ENCODE assay signal across 22 mouse cellular contexts in genomic region chr10:118249006-118249595, GRCm38 (mm10). TPM values are rescaled to one million over a fixed set of nuclear protein-coding genes. Genes with fewer than 3 reads are reported as not detected.
DNase-seq lines count a peak whose midpoint lies in the region; ATAC-seq and TF ChIP-seq lines count a peak whose summit lies in the region.
"Not testable (repeated sequence)": the region's sequence is repeated elsewhere in the genome, so short reads cannot be mapped to it uniquely, and the experiment has no call there.
"Had no signal": no experiment of that assay in that cellular context is flagged by ENCODE, and none has a peak within 500 bp of the region (broad histone marks: within the 10 kb centered on the region; RNA-seq: fewer than 3 reads in every experiment).

No protein-coding gene starts in this region.

- H3K36me3 ChIP-seq in forebrain, postnatal 0 days (ENCODE audit: insufficient read depth); hindbrain, postnatal 0 days (ENCODE audit: insufficient read depth, low read length); neural tube, embryonic 13.5 days: not testable (repeated sequence)

- ATAC-seq in forebrain, postnatal 0 days; hindbrain, postnatal 0 days; neural tube, embryonic 13.5 days (ENCODE audit: low read depth): not testable (repeated sequence)

- not testable (repeated sequence) for H3K27ac ChIP-seq in cerebellum, adult 2 months (ENCODE audit: insufficient read depth, low read length); forebrain, postnatal 0 days (ENCODE audit: low read depth, low read length); hindbrain, postnatal 0 days
- H3K27ac ChIP-seq in neural tube, embryonic 13.5 days (replicated peaks), result 0 out of 2 replicates have a peak overlapping the region, but pooled peaks have one; percentile 28

- H3K9me3 ChIP-seq in forebrain, postnatal 0 days (ENCODE audit: low read length); hindbrain, postnatal 0 days (ENCODE audit: low read length); neural tube, embryonic 13.5 days: not testable (repeated sequence)

- DNase-seq in adrenal gland, adult (ENCODE audit: inconsistent age in 2 of 2, low spot score in 1 of 2), result peak; percentile 29 to 70
- DNase-seq in cerebellum, adult 2 months, result peak; percentile 3 to 13
- peak; percentile 37 for DNase-seq in forebrain, postnatal 0 days
- peak; percentile 17 for DNase-seq in hindbrain, postnatal 0 days (ENCODE audit: low spot score)
- DNase-seq in layer of hippocampus, adult 9-10 months (ENCODE audit: low spot score), result peak; percentile 7
- peak; percentile 8 to 43 for DNase-seq in left cerebral cortex, postnatal 25 days (ENCODE audit: low spot score in 2 of 2)
- DNase-seq in thymus, postnatal 14 days, result peak; percentile 1

- H3K27me3 ChIP-seq in cerebellum, adult 2 months (ENCODE audit: control insufficient read depth, insufficient read depth, low read length); forebrain, postnatal 0 days (ENCODE audit: insufficient read depth, low read length); hindbrain, postnatal 0 days (ENCODE audit: insufficient read depth, low read length); neural tube, embryonic 13.5 days: not testable (repeated sequence)

- H3K4me1 ChIP-seq in cerebellum, adult 2 months (ENCODE audit: control insufficient read depth, insufficient read depth, low read length); forebrain, postnatal 0 days (ENCODE audit: insufficient read depth); hindbrain, postnatal 0 days (ENCODE audit: insufficient read depth, low read length): not testable (repeated sequence)
- H3K4me1 ChIP-seq in neural tube, embryonic 13.5 days (replicated peaks), result peaks cover 17% of the 10 kb centered on the region

- WGBS in cerebellum, adult 2 months, result 16% methylated on average over 11 of the region's 11 CpGs
- WGBS in forebrain, postnatal 0 days, result 50% methylated on average over 11 of the region's 11 CpGs
- 46% methylated on average over 11 of the region's 11 CpGs for WGBS in hindbrain, postnatal 0 days
- WGBS in neural tube, embryonic 13.5 days, result 60% methylated on average over 11 of the region's 11 CpGs

- intact Hi-C loops in left cerebral cortex, postnatal 25 days (cut with DNase I), result not testable (repeated sequence)

- TF ChIP-seq POLR2A in cerebellum, adult 2 months (IDR thresholded peaks at IDR 0.05; ENCODE audit: borderline replicate concordance, insufficient read depth, low read length), result not testable (repeated sequence)

- H3K4me2 ChIP-seq in forebrain, postnatal 0 days (ENCODE audit: low read depth), result peak overlapping the region; percentile 15; the same call in 1 of the 2 replicates
- H3K4me2 ChIP-seq in hindbrain, postnatal 0 days (ENCODE audit: low read depth, low read length); neural tube, embryonic 13.5 days: not testable (repeated sequence)

- H3K4me3 ChIP-seq in cerebellum, adult 2 months (replicated peaks; ENCODE audit: insufficient read depth, low read depth, low read length); forebrain, postnatal 0 days (ENCODE audit: low read depth, low read length); hindbrain, postnatal 0 days (ENCODE audit: low read length); neural tube, embryonic 13.5 days: not testable (repeated sequence)

- not testable (repeated sequence) for H3K9ac ChIP-seq in forebrain, postnatal 0 days; hindbrain, postnatal 0 days (replicated peaks; ENCODE audit: low read length); neural tube, embryonic 13.5 days

- not testable (repeated sequence) for TF ChIP-seq CTCF in cerebellum, adult 2 months (IDR thresholded peaks at IDR 0.05; ENCODE audit: borderline replicate concordance, insufficient read depth, low read depth, low read length); forebrain, postnatal 0 days (IDR thresholded peaks at IDR 0.05; ENCODE audit: low read depth)
- peak; percentile 12; the same call in 1 of the 2 replicates for TF ChIP-seq CTCF in hindbrain, postnatal 0 days (IDR thresholded peaks at IDR 0.05; ENCODE audit: low read depth)

RNA-seq across cellular contexts. Expression of gene Gm32717, which starts 8.5 kb away (rescaled TPM):
- polyA plus RNA-seq in cerebellum, adult 2 months (2012; rRNA removed), result 0.03 TPM in 1 of 2 replicates, not detected in the other
- 0.31 TPM in 1 of 2 replicates, not detected in the other for total RNA-seq in forebrain, postnatal 0 days (2014; rRNA removed)
- polyA plus RNA-seq in forebrain, postnatal 0 days (2015; fragmentation: Nextera tagmentation; extraction: Ambion mirVana), result 0.07 TPM in 1 of 2 replicates, not detected in the other
- 0.05 and 0.18 TPM in 2 replicates for total RNA-seq in hindbrain, postnatal 0 days (2014; rRNA removed)
- 0.10 TPM in 1 of 2 replicates, not detected in the other for polyA plus RNA-seq in hindbrain, postnatal 0 days (2015; fragmentation: Nextera tagmentation; extraction: Ambion mirVana)
- total RNA-seq in left cerebral cortex, postnatal 25 days (2021), result 1 to 10 TPM in 1 of 2 experiments, under 1 TPM in 1; 0.64 to 1.2 TPM
- polyA plus RNA-seq in neural tube, embryonic 13.5 days (2015; fragmentation: Nextera tagmentation; extraction: Ambion mirVana), result 0.26 and 0.35 TPM in 2 replicates
- total RNA-seq: G1E had no signal
- polyA plus RNA-seq: CD4-positive, CD25-positive, alpha-beta regulatory T cell, adult 4 months; embryonic facial prominence, embryonic 10.5 days; erythroblast, embryonic 14.5 days; G1E; heart, postnatal 0 days; intestine, embryonic 16.5 days; kidney, embryonic 16.5 days; limb, embryonic 15.5 days; liver, postnatal 0 days; testis, adult 2 months had no signal

RNA-seq across cellular contexts. Expression of gene Gm32802, which starts 9.4 kb away (rescaled TPM):
- 0.03 TPM in 1 of 2 replicates, not detected in the other for polyA plus RNA-seq in cerebellum, adult 2 months (2012; rRNA removed)
- 0.31 TPM in 1 of 2 replicates, not detected in the other for total RNA-seq in forebrain, postnatal 0 days (2014; rRNA removed)
- 0.07 TPM in 1 of 2 replicates, not detected in the other for polyA plus RNA-seq in forebrain, postnatal 0 days (2015; fragmentation: Nextera tagmentation; extraction: Ambion mirVana)
- total RNA-seq in hindbrain, postnatal 0 days (2014; rRNA removed), result 0.05 and 0.18 TPM in 2 replicates
- 0.10 TPM in 1 of 2 replicates, not detected in the other for polyA plus RNA-seq in hindbrain, postnatal 0 days (2015; fragmentation: Nextera tagmentation; extraction: Ambion mirVana)
- total RNA-seq in left cerebral cortex, postnatal 25 days (2021), result 1 to 10 TPM in 1 of 2 experiments, under 1 TPM in 1; 0.64 to 1.2 TPM
- polyA plus RNA-seq in neural tube, embryonic 13.5 days (2015; fragmentation: Nextera tagmentation; extraction: Ambion mirVana), result 0.26 and 0.35 TPM in 2 replicates
- total RNA-seq: G1E had no signal
- polyA plus RNA-seq: CD4-positive, CD25-positive, alpha-beta regulatory T cell, adult 4 months; embryonic facial prominence, embryonic 10.5 days; erythroblast, embryonic 14.5 days; G1E; heart, postnatal 0 days; intestine, embryonic 16.5 days; kidney, embryonic 16.5 days; limb, embryonic 15.5 days; liver, postnatal 0 days; testis, adult 2 months had no signal

RNA-seq across cellular contexts. Expression of gene Il22, which starts 44.4 kb away (rescaled TPM):
- polyA plus RNA-seq in cerebellum, adult 2 months (2012; rRNA removed), result 5.7 and 6.2 TPM in 2 replicates
- 0.24 and 0.31 TPM in 2 replicates for total RNA-seq in forebrain, postnatal 0 days (2014; rRNA removed)
- polyA plus RNA-seq in forebrain, postnatal 0 days (2015; fragmentation: Nextera tagmentation; extraction: Ambion mirVana), result 0.54 and 0.88 TPM in 2 replicates
- total RNA-seq in hindbrain, postnatal 0 days (2014; rRNA removed), result not detected in 2 replicates
- 2.0 and 2.9 TPM in 2 replicates for polyA plus RNA-seq in hindbrain, postnatal 0 days (2015; fragmentation: Nextera tagmentation; extraction: Ambion mirVana)
- not detected for total RNA-seq in left cerebral cortex, postnatal 25 days (2021)
- not detected in 2 replicates for polyA plus RNA-seq in neural tube, embryonic 13.5 days (2015; fragmentation: Nextera tagmentation; extraction: Ambion mirVana)
- total RNA-seq: G1E; gastrocnemius, postnatal 10 days; heart, adult 8-10 months had no signal
- polyA plus RNA-seq: CD4-positive, CD25-positive, alpha-beta regulatory T cell, adult 4 months; embryonic facial prominence, embryonic 10.5 days; erythroblast, embryonic 14.5 days; G1E; heart, postnatal 0 days; hindbrain, embryonic 11.5 days; intestine, embryonic 16.5 days; kidney, embryonic 16.5 days; limb, embryonic 15.5 days; liver, postnatal 0 days; neural tube, embryonic 11.5 days; testis, adult 2 months had no signal

RNA-seq across cellular contexts. Expression of gene Iltifb, which starts 45.7 kb away (rescaled TPM):
- polyA plus RNA-seq in cerebellum, adult 2 months (2012; rRNA removed), result 39.4 and 42.9 TPM in 2 replicates
- total RNA-seq in forebrain, postnatal 0 days (2014; rRNA removed), result 0.38 and 2.5 TPM in 2 replicates
- polyA plus RNA-seq in forebrain, postnatal 0 days (2015; fragmentation: Nextera tagmentation; extraction: Ambion mirVana), result 1.5 and 1.8 TPM in 2 replicates
- total RNA-seq in hindbrain, postnatal 0 days (2014; rRNA removed), result 0.22 TPM in 1 of 2 replicates, not detected in the other
- 6.5 and 6.6 TPM in 2 replicates for polyA plus RNA-seq in hindbrain, postnatal 0 days (2015; fragmentation: Nextera tagmentation; extraction: Ambion mirVana)
- not detected for total RNA-seq in left cerebral cortex, postnatal 25 days (2021)
- not detected in 2 replicates for polyA plus RNA-seq in neural tube, embryonic 13.5 days (2015; fragmentation: Nextera tagmentation; extraction: Ambion mirVana)
- total RNA-seq: G1E; gastrocnemius, postnatal 10 days; heart, adult 8-10 months had no signal
- polyA plus RNA-seq: CD4-positive, CD25-positive, alpha-beta regulatory T cell, adult 4 months; embryonic facial prominence, embryonic 10.5 days; erythroblast, embryonic 14.5 days; G1E; heart, postnatal 0 days; hindbrain, embryonic 11.5 days; intestine, embryonic 16.5 days; kidney, embryonic 16.5 days; limb, embryonic 15.5 days; liver, postnatal 0 days; neural tube, embryonic 11.5 days; testis, adult 2 months had no signal
